Mouse (Mus musculus) midbrain, embryonic 16.5 days (tissue): ENCODE measurements around the gene Tpd52l2. TPM values are rescaled to one million over a fixed set of nuclear protein-coding genes. Genes with fewer than 3 reads are reported as not detected.

Source experiments
- ATAC-seq: fragments of 200-750 bp; cut with Nextera tagmentation; 2 replicates; pipeline ENCODE4 v1.8.0; 2017; ENCODE audit warnings: moderate TSS enrichment
- H3K27ac ChIP-seq: fragments of 300-500 bp; sonication (generic); 2 replicates; pipeline ENCODE4 v1.5.1; 2014; ENCODE audit warnings: mild to moderate bottlenecking, low read length, mixed read lengths
- H3K27me3 ChIP-seq: fragments of 300-500 bp; sonication (generic); 2 replicates; pipeline ENCODE4 v1.6.1; 2014; ENCODE audit warnings: low read depth, low read length, mixed read lengths; ENCODE audit not compliant: control insufficient read depth, insufficient read depth
- H3K36me3 ChIP-seq: fragments of 300-500 bp; sonication (generic); 2 replicates; pipeline ENCODE4 v1.6.1; 2014; ENCODE audit warnings: mild to moderate bottlenecking, low read length, moderate library complexity, mixed read lengths; ENCODE audit not compliant: control insufficient read depth, insufficient read depth
- H3K4me1 ChIP-seq: fragments of 300-500 bp; sonication (generic); 2 replicates; pipeline ENCODE4 v1.6.1; 2014; ENCODE audit warnings: mild to moderate bottlenecking, low read length, mixed read lengths; ENCODE audit not compliant: control insufficient read depth, insufficient read depth
- H3K4me2 ChIP-seq: fragments of 300-500 bp; sonication (generic); 2 replicates; pipeline ENCODE4 v1.6.1; 2014; ENCODE audit warnings: mild to moderate bottlenecking, low read length, mixed read lengths
- H3K4me3 ChIP-seq: fragments of 300-500 bp; sonication (generic); 2 replicates; pipeline ENCODE4 v1.5.1; 2014; ENCODE audit warnings: low read depth, mild to moderate bottlenecking, low read length, moderate library complexity, mixed read lengths
- H3K9ac ChIP-seq: fragments of 300-500 bp; sonication (generic); 2 replicates; pipeline ENCODE4 v1.6.1; 2014; ENCODE audit warnings: low read depth, low read length, mixed read lengths
- H3K9me3 ChIP-seq: fragments of 300-500 bp; sonication (generic); replicated peaks from 2 replicates; pipeline ENCODE4 v1.6.1; 2014; ENCODE audit warnings: mild to moderate bottlenecking, low read length, mixed read lengths; ENCODE audit not compliant: control insufficient read depth, poor library complexity, severe bottlenecking
- WGBS: fragments of 180-500 bp; shearing (Covaris S2); extraction: QIAGEN DNeasy Blood & Tissue Kit; methylation state at CpG from one replicate; pipeline ENCODE4 v1.1.7; 2014; 5-methylcytosine and 5-hydroxymethylcytosine counted together
- polyA plus RNA-seq: library from polyadenylated mRNA; unstranded; fragments of >200 nt; fragmentation: Nextera tagmentation; extraction: Ambion mirVana; gene quantifications from 2 replicates; pipeline ENCODE4 v1.2.1, GENCODE M21; 2015

Gene Tpd52l2
- polyA plus RNA-seq, 1 experiment from 2014 or later = 109 TPM

- no peak for ATAC-seq
- WGBS = 36% methylated on average over 7 of the region's 7 CpGs
- no peak overlapping the region for H3K4me2 ChIP-seq
- H3K9ac ChIP-seq = no peak overlapping the region
- no peaks in the 10 kb centered on the region for H3K4me1 ChIP-seq
- H3K9me3 ChIP-seq = no peaks in the 10 kb centered on the region
- no peak overlapping the region for H3K27ac ChIP-seq
- no peaks in the 10 kb centered on the region for H3K36me3 ChIP-seq
- H3K4me3 ChIP-seq = no peak overlapping the region
- no peaks in the 10 kb centered on the region for H3K27me3 ChIP-seq
These were observed 13.2 kb upstream of the Tpd52l2 start for GRCm38 (mm10) chr2:181483562-181484318.

- Histone ChIP-seq H3K4me2 (no peak overlapping the region), H3K4me1 (no peaks in the 10 kb centered on the region), H3K27ac (no peak overlapping the region), H3K9me3 (no peaks in the 10 kb centered on the region), H3K4me3 (no peak overlapping the region), H3K36me3 (no peaks in the 10 kb centered on the region), H3K27me3 (no peaks in the 10 kb centered on the region), H3K9ac (no peak overlapping the region)
- ATAC-seq = no peak
- WGBS = 77% methylated on average over 6 of the region's 6 CpGs
These were observed 12.3 kb upstream of the Tpd52l2 start for GRCm38 (mm10) chr2:181484456-181485233.

DNA sequence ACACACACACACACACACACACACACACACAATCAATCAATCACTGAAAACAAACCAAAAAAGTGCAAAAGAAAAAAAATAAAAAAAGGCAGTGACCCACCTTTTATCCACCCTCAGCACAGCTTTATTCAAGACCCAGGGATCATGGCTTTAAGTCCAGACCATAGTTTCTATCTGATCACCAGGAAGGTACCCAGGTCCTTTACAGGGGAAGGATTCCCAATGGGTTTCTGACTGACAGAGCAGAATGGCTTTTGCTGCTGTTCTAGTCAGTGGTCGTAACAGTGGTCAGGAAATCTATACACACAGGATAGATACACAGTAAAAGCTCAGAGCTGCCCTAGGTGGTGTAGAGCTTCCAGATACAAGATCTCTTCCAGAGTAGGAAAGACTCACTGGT lies 11.2 kb upstream of the Tpd52l2 start:
- WGBS = 23% methylated on average over 1 of the region's 1 CpGs
- H3K9ac ChIP-seq = no peak overlapping the region
- ATAC-seq = no peak

GRCm38 (mm10) chr2:181487338-181488277 lies 9.3 kb upstream of the Tpd52l2 start:
- Histone ChIP-seq H3K9ac (no peak overlapping the region), H3K4me3 (no peak overlapping the region), H3K27me3 (no peaks in the 10 kb centered on the region), H3K36me3 (no peaks in the 10 kb centered on the region), H3K9me3 (no peaks in the 10 kb centered on the region), H3K4me2 (no peak overlapping the region), H3K4me1 (no peaks in the 10 kb centered on the region), H3K27ac (peak overlapping the region; percentile 17; the same call in 1 of the 2 replicates)
- WGBS = 43% methylated on average over 5 of the region's 5 CpGs
- ATAC-seq = no peak

More for the DNA sequence above, 11.2 kb upstream of the Tpd52l2 start:
- no peaks in the 10 kb centered on the region for H3K36me3 ChIP-seq
- H3K27me3 ChIP-seq = no peaks in the 10 kb centered on the region
- no peak overlapping the region for H3K27ac ChIP-seq
- no peak overlapping the region for H3K4me3 ChIP-seq
- H3K4me1 ChIP-seq = no peaks in the 10 kb centered on the region
- H3K4me2 ChIP-seq = no peak overlapping the region
- H3K9me3 ChIP-seq = no peaks in the 10 kb centered on the region

DNA sequence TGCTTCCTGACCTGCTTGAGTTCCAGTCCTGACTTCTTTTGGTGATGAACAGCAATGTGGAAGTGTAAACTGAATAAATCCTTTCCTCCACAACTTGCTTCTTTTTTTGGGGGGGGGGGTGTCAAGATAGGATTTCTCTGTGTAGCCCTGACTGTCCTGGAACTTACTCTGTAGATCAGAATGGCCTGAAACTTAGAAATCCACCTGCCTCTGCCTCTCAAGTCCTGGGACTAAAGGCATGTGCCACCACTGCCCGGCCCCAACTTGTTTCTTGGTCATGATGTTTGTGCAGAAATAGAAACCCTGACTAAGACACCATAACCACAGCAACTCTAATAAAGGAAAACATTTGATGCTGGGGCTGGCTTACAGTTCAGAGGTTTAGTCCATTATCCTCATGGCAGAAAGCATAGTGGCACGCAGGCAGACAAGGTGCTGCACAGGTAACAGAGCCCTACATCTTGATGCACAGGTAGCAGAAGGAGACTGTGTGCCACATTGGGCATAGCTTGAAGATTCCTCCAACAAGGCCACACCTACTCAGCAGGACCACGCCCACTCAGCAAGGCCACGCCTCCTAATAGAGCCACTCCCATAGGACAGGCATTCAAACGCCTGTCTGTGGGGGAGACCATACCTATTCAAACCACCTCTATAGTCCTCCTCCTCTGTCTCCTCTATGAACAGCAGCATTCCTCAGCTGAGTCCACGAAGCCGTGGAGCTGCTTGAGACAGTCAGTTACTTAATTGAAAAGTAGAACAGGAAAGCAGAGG lies 5.3 kb upstream of the Tpd52l2 start:
- Histone ChIP-seq H3K4me2 (no peak overlapping the region), H3K4me3 (no peak overlapping the region), H3K36me3 (no peaks in the 10 kb centered on the region), H3K9ac (no peak overlapping the region), H3K27me3 (no peaks in the 10 kb centered on the region), H3K27ac (no peak overlapping the region), H3K4me1 (peaks cover 2% of the 10 kb centered on the region; the same call in 1 of the 2 replicates), H3K9me3 (no peaks in the 10 kb centered on the region)
- 30% methylated on average over 7 of the region's 7 CpGs for WGBS
- ATAC-seq = no peak

DNA sequence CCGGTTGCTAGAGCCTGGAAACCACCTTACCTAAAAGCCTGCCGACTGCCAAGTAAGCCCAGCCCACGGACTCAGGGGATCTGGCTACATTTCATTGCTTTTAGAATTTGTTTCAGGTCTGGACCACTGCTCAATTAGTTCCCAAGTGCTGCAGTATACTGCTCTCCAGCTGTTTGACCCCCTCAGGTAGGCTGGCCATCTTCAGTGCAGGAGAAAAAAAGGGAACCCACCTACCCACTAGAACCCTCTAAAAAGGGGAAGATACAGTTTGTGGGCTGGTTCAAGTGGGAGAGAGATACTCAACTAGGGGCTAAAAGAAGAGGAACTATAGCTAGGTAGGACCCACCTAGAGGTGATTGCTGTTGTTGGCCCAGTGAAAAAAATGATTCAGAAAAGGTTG lies 4.7 kb upstream of the Tpd52l2 start:
- no peaks in the 10 kb centered on the region for H3K36me3 ChIP-seq
- H3K9ac ChIP-seq = no peak overlapping the region
- H3K27me3 ChIP-seq = no peaks in the 10 kb centered on the region
- no peaks in the 10 kb centered on the region for H3K9me3 ChIP-seq
- no peak overlapping the region for H3K27ac ChIP-seq
- 47% methylated on average over 3 of the region's 3 CpGs for WGBS
- H3K4me2 ChIP-seq = no peak overlapping the region
- no peak overlapping the region for H3K4me3 ChIP-seq
- no peak for ATAC-seq
- peaks cover 2% of the 10 kb centered on the region; the same call in 1 of the 2 replicates for H3K4me1 ChIP-seq

DNA sequence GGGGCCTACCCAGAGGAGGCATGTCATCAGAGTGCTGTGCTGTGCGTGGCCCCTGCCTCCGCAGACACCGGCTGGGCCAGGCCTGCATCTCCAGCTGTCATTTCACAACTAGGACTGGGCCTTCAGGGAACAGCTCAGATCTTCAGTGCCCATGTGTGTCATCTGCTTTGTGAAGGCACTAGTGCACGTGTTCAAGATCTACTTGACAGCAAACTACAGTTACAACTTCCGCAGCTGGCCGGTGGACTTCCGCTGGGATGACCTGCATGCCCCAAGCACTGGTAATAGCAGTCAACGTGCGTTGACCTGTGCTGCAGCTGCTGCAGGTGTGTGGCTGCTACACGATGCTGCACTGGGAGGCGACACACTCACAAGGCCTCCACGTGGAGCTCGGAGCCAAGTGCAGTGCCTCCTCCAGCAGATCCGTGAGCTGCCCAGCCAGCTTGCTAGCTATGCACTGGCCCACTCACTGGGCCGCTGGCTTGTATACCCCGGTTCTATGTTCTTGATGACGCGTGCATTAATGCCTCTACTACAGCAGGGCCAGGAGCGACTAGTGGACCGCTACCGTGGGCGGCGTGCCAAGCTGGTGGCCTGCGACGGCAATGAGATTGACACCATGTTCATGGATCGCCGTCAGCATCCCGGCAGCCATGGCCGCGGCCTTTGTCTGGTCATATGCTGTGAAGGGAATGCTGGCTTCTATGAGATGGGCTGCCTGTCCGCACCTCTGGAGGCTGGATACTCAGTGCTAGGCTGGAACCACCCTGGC lies 3.6 kb upstream of the Tpd52l2 start, which contains the start of gene Abhd16b:
Gene Abhd16b, plus strand, starts transcription at position 51 of the 772 bp plus-strand sequence.
- no peak within 1 kb of the TSS for H3K4me2 ChIP-seq
- H3K4me3 ChIP-seq = no peak within 1 kb of the TSS
- no peaks in the 10 kb centered on the region for H3K9me3 ChIP-seq
- no peak within 1 kb of the TSS for H3K27ac ChIP-seq
- WGBS = 85% methylated on average over 31 of the region's 31 CpGs
- no peaks in the 10 kb centered on the region for H3K27me3 ChIP-seq
- H3K4me1 ChIP-seq = peaks cover 10% of the 10 kb centered on the region
- no peak for ATAC-seq
- no peak within 1 kb of the TSS for H3K9ac ChIP-seq
- H3K36me3 ChIP-seq = no peaks in the 10 kb centered on the region
